Mouse (Mus musculus): Measurements from ENCODE around the gene Fam129c.

Gene Fam129c

GRCm38 (mm10) chr8:71610822-71611651, 13.6 kb downstream of the Fam129c start, which contains the start of gene Colgalt1:
TSS of gene Colgalt1 (plus strand) at chr8:71610998.
- DNase-seq = peak; percentile 96 to 99

GRCm38 (mm10) chr8:71612141-71612540, 14.7 kb downstream of the Fam129c start:
- DNase-seq = no peak

- no peak for DNase-seq
Observed at GRCm38 (mm10) chr8:71613418-71613817, 16.0 kb downstream of the Fam129c start.

DNA sequence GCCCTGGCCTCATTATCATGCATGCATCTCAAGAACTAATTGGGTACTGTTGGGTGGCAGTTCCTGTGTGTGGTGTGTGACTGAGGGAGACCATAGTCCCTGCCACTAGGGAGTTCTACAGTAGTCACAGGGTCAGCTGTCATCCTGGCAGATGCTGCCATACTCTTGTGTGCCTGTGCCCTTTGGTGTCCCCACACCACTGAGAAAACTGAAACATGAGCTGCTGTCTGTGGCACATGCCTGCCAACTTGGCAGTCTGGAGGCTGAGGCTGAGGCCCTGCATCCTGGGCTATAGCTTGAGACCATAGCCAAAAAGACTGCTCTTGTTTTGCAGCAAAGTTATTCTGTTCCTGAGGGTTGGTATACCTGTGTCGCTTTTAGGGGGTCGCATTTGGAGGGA, 22.3 kb downstream of the Fam129c start:
- DNase-seq = no peak

GRCm38 (mm10) chr8:71625088-71625487, 27.6 kb downstream of the Fam129c start:
- DNase-seq = no peak

DNA sequence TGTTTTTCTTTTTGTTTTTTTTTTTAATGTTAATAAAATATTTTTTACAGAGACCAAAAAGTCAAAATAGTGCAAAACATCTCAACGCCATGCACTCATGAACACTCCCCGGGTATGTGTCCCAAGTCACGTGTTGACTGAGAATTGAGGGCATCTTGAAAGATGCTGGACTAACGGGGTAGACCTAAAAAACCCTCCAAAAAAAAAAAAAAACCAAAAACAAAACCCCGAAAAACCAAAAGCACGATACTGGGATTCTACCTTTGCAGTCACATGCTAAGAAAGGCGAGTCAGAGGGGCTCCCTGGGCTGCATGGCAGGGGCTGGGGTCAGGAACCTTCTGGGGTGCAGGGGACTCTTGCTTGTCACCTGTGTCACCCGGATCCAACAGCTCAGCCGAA, 29.3 kb downstream of the Fam129c start:
- no peak for DNase-seq

- DNase-seq = no peak
Observed at GRCm38 (mm10) chr8:71627265-71628099, 30.0 kb downstream of the Fam129c start.

GRCm38 (mm10) chr8:71628396-71629095, 31.1 kb downstream of the Fam129c start:
- no peak for DNase-seq

DNA sequence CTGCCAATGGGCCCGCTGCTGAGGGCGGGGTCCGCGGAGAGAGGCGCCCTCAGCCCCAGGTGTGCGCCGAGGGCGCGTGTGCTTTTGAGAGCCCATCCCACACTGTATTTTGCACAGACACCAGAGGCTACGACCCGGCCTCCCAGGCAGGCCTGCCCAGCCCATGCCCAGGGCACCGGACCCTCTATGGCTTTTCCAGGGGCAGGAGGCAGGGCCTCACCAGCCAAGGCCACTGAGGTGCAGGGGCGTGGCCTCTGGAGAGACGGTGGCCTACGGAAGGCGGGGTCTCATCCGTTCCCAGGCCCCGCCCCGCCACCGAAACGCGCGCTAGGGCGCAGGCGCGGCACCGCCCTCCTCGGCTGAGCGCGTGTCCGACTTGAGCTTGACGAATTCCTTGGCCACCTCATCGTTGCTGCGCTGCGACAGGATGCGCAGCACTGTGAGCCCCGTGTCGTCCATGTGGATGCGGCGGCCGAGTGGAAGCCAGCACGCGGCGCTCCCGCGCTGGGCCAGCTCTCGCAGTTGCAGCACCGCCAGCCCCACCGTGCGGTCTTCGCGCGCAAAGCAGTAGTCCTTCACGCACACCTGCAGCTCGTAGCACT, 31.7 kb downstream of the Fam129c start:
- peak; percentile 80 to 88 for DNase-seq

DNA sequence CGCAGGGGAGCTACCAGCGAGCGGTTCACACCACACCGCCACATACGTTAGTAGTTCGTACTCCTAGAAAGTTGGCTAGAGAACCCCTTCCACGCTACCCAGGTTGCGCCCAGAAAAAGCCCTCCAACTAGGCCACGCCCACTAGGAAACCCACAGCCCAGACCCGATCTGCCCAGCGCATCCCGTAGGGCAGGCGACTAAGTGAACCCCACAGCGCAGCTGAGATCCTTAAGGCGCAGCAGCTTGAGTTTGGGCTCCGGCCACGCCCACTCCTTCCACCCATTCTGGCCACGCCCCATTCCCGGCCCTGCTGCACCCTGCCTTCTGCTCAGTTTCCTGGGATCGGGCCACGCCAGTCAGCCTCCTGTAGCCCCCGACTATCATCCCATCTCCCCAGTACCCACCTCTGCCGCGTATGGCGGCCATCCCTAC, 32.3 kb downstream of the Fam129c start:
- peak; percentile 40 to 49 for DNase-seq

GRCm38 (mm10) chr8:71630761-71631160, 33.3 kb downstream of the Fam129c start:
- no peak for DNase-seq

- DNase-seq = no peak
Observed at GRCm38 (mm10) chr8:71631897-71632296, 34.4 kb downstream of the Fam129c start.

- peak in 1 of 2 experiments; percentile 45 for DNase-seq
Observed at GRCm38 (mm10) chr8:71633164-71633563, 35.7 kb downstream of the Fam129c start.

DNA sequence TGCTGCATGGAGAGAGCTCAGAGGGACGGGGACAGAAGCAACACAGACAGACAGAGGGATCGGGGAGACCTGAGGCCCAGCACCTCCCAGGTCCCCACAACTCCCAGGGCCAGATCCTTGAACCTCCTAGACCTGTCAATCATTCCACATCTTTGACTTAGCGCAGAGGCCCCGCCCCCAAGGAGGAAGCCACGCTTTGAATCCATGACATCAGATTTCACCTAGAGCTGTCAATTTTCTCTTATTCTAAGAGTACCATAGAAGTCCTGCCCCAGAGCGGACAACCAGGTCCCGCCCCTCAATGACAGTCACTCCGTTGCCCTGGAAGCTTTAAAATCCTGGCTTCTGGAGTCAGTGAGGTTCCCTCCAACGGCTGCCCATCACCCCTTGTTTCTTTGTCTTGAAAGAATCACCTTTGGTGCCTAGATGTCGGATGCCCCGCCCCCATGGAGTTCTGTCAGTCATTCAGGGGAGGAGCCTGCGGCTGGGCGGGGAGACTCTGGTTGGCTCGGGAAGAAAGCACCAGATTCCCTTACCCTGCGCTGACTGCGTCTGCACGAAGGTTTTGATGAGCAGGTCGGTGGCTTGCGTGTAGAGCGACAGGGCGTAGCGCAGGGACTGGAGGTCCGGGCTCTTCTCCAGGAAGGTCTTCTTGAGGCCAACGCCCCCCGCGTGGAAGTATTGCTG, 36.7 kb downstream of the Fam129c start:
- DNase-seq = peak in 1 of 2 experiments; percentile 43

- DNase-seq = no peak
Observed at GRCm38 (mm10) chr8:71637149-71638095, 40.0 kb downstream of the Fam129c start.

DNA sequence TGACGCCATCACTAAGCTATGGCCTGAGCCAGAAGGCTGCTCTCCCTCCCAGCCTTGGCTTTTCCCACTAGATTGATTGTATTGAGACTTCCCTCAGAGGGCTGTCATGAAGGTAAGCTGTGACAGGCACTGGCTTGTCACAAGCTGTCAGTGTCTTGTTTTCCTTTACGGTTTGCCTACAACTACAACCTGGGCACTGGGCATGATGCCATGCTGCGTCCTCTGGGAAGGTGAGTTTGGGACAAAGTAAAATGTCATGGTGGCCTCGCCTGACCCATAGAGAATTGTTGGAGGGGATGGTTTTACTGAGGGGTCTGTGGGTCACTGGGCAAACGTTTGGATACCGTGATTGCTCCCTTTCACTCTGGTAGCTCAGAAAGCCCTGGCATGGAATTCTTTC, 40.9 kb downstream of the Fam129c start:
- no peak for DNase-seq

DNA sequence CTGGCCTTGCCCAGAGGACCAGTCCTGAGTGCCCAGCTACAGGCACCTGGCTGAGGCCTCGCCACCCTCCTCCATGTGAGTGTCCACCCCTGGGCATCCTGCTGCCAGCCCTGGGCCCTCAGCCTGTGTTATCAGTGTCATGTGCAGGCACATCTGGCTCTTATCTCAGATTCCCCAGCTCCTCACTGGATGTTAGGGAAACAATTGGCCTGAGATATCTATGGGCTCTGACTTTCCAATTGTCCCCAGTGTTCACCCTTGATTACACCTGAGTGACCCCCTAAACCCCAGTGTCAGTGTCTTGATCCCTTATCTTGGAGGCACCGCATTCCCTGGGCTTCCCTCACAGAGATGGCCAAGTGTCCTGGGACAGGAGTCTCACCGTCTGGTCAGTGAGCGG, 41.9 kb downstream of the Fam129c start:
- DNase-seq = no peak

DNA sequence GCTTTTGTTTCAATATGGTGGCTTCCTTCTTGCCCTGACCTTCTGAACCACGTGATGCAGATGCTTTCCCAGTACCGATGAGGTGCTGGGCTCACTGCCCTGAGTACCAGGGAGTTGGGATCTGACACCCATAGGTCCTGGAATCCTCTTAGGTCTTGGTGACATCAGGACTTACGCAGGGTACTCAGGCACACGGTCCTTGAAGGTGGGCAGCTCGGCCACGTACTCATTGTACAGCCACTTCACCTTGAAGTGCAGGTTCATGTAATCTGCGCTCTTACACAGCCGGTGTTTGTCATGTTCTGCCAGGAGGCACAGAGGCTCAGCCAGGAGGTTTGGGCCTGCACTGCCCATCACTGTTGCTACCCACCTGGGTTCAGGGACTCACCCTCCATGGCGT, 48.1 kb downstream of the Fam129c start:
- no peak for DNase-seq

DNA sequence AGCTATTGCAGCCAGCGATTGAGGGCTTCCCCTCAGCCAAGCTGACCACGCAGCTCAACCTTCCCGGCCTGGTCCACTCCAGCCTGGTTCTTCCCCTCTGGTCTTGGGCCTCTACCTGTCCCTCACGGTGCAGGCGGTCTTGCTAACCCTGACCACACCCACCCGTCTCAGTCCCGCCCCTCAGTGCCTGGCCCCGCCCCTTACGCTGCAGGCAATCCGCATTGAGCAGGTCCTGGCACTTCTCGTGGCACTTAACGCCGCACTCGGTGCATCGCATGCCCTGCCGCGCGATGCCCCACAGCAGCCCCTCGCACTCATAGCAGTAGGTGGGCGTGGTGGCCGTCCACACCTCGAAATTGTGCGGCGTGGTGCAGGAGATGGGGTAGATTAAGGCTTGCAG, 57.2 kb downstream of the Fam129c start:
- DNase-seq = no peak
